Mouse (Mus musculus): ENCODE data around the gene Slc35e3.

The Slc35e3 gene

GRCm38 (mm10) chr10:117684298-117685170 lies 61.6 kb downstream of the Slc35e3 start:
- DNase-seq (ENCODE audit: low read depth) = no peak

GRCm38 (mm10) chr10:117683734-117684037 lies 62.5 kb downstream of the Slc35e3 start:
- no peak for DNase-seq (ENCODE audit: low read depth)
